Mouse (Mus musculus) frontal cortex, postnatal 10 days (tissue): ENCODE results near the gene Bmper.

Source experiments
- DNase-seq, 2 experiments: peaks; one replicate each; pipeline ENCODE4 v3.0.0; 2022; ENCODE audit warnings: low spot score in 2 of 2, mixed read lengths in 1 of 2

The Bmper gene

DNA sequence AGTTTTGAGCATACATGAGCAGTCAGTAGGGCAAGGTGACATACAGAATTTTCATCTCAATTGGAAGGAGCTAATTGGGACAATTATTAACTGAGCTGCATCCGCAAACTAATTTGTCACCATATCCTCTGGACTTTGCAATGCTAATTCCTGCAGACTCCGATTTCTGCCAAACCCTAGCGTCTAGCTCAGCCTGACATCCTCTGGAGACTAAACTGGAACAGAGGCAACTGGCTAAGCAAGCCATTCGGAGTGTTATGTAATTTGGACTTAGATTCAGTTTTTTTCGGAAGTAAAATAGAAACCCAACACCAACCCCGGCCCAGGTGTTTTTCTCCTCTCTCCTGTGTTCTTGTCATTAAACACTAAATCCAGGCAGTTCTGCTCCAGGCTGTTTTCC is 213.9 kb downstream of the Bmper start:
- DNase-seq: no peak

DNA sequence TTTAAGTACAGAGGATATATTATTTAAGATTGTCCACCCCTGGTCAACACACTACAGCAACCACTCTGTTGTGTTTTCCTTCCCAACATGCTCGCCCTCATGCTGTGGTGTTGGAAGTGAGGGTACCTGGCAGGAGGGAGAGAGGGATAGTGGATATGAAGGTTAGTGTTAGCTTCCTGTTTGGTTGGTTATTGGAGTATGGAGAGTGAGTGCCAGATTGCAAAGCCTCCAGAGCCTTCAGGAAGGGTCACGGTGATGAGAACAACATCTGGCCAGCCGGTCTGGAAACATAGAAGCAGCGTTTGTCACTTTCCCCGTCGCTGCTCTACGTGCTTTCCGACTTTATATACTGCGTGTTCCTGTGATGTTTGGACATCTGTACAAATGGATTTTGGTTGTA is 215.8 kb downstream of the Bmper start:
- no peak for DNase-seq

DNA sequence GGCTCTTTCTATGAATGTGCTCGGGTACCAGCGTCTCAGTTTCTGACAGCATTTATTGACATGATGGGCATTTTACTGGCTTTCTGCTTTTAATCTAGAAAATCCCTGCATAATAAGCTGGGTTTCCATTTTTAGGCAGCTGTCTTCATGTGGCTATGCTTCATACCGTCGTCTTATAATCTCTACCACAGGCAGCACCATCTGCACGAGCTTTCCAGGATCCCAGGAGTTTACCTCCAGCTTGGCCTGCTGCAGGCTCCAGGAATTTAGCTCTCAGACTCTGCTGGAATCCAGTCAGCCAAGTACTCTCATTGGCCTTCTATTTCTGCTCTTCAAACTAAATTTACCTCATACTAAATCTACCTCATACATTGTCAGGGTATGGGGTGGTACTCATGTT is 219.3 kb downstream of the Bmper start:
- DNase-seq: no peak

DNA sequence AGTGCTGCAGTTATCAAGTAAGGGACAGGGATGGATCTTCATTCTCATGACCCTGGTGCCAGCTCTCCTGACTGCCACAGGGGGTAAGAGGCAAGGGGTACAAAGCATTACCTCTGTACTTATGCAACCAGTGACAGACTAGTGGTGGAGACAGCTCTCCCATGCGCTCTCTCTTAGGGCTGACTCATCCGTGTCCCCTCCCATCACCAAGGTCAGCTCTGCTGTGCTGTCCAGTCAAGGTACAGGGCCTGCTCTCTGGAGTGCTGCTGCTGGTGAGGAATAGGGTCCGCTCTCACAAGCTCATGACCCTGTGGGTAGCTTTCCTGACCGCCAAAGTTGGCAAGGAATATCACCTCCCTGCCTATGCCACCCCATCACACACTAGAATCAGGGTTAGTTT is 222.1 kb downstream of the Bmper start:
- no peak for DNase-seq

DNA sequence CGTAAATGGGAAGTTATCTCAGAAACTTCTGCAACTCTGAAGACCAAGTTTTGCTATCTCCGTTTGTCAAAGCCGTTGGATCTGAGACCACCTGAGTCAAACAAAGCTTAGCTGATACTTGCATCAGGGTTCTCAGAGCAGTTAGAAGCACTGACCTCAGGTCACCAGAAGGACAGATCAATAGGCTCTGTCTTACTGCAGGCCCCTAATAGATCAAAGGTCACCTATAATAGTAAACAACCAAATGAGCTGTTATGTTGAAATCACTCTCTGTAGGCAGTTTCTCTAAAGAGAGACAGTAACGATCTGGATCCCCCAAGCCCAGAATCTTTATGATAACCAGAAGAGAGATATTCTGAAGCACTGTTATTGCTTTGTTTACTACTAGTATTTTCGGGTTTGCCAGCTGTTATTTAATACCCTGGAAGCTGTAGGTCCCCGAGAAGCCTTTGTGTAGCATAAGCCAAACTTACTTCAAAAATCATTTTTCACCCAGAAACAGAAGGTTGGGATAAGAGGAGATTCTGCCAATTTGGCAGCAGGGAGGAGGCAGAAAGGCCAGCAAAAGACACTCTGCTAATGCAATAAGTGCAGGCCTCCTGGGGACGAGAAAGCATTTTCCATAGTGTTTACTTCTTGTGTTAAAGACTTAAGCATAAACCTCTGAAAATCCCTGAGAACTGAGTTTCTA is 224.5 kb downstream of the Bmper start:
- DNase-seq: no peak

DNA sequence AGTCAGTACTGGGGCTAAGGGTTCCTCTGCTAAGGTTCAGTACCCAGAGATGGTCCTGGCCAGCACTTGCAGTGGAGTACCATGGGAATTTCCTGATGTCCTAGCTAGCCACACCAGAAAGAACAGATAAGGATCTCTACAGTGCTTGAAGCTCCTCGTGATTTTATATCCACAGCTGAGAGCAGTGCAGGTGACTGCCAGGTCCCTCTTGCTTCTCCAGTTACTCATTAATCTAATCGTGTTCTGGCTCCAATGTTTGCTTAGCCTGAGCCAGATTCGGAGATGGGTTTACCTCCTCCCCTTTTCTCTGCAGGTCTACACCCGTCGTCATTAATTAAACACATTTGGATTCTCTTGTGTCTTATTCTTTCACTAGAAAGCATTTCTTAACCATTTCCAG is 230.4 kb downstream of the Bmper start:
- DNase-seq: no peak

DNA sequence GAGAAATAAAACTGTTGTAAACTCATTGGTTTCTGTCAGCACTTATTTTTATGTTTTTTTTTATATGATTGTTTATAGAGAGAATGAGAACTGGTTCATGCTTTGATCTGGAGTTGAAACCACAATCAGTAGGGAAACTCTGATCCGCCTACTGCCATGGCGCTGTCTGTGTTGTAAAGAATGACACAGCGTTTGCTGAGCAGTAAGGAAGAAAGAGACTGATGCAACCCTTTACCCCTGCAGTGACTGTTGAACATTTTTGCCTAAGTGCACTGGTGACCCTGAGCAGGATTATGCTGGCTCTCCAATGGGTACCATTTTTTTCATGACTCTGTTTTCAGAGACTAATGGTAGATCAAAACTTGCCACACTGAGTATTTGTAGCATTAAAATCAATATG is 234.3 kb downstream of the Bmper start:
- DNase-seq: no peak

DNA sequence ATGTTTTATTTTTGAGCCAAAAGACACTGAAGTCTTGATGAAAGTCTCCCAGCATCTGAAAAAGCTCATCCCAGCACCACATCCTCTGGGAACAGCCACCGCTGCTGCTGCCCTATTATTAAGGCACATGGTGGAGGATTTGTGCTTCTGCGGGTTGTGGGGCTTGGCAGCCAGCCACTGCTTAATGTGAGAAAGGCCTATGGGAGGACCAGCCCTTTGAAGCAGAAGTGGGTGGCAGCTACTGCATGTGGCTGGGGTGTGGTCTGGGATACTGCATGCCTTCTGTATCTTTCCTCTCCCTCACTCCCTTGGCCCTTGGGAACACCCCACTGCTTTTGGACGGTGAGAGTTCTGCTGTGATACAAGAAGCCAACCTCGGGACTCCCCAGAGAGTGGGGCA is 237.8 kb downstream of the Bmper start:
- DNase-seq: peak; percentile 14 to 21

DNA sequence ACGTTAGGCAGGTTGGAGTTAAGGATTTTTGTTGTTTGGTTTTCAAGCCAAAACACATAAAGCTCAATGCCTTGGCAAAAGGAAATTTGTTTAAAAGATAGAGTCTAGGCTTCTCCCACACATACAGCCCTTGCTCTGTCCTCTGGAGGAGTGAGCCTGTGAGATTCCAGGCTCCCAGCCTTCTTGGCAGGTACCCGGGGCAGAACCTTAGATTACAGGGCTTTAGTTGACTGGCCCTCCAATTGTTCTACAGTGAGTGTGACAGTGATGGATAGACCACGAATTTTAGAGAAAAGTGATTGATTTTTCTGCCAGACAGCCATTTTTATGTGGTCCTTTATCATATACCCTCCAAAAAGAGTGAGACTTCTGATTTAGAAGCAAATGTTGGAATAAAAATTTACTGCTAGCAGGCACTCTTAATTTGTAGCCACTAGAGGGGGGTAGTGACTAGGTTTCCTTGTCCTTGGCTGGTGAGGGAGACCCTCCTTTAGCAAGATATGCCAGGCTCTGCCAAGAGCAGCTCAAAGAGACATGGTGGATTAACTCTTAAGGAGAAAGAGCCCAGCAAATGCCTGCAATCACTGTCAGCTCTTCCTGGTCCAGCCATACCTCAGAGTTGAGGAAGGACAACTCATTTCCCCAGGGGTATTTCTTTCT is 240.2 kb downstream of the Bmper start:
- DNase-seq: peak; percentile 50 to 53

DNA sequence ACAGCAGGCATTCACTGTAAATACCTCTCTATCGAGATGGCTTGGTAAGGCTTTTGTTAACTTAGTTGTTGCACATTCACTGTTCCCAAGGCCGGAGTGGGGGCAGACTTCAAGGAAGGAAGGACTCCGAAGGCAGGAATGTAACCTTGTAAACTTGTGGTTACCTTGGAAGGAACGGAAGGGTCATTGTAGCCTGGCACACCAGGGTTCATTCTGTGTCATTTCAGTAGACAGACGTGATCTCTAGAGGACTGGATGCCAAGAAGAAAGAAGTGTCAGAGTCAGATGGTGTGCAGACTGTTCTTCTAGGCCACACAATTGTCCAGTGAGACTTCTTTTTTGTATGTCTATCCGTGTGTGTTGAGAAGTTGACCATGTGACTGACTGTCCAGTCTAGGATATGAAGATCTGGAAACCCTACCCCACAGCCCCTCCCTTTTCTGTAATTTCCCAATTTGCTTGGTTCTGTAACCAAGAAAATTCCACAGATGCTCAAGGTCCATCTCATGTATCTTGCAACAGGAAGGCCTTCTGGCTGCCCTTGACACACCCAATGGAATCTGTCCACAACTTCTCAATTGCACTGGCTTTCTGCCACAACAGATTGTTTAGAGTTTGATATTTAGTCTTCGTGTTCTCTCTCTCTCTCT is 242.2 kb downstream of the Bmper start:
- DNase-seq: no peak

DNA sequence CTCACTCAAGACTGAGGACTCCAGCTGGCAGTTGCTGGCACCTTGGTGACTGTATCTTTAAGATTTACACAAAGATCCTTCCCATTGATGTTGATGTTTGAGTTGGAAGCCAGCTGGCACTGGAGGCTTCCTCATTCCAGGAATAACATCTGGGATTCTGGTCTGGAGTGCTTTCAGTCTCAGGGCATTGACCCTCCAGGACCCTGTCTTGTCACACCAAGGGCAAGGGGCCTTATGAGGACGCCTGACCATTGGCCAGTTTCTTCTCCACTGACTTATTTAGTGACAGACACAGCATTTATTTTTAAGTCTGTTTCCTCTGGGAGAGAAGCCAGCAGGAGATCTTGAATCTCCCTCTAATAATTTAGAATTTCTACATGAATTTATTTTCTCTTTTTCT is 247.0 kb downstream of the Bmper start:
- DNase-seq: no peak

DNA sequence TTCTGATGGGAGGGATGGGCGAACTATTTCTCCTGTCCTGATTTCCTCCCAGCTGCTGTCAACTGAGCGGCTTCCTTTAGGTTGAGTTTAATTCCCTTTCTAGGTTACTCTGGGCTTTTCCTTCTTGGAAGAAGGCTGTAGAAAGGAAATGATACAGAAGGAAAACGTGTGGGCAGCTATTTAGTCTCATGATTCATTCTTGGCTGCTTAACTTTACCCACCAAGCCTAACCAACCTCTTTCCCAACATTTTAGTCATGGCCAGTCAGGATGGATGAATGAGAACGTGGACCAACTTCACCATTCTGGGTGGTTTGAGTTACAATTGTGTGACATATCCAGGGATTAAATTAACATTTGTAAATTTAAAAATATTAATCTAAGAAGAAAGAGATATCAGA is 263.0 kb downstream of the Bmper start:
- no peak for DNase-seq

DNA sequence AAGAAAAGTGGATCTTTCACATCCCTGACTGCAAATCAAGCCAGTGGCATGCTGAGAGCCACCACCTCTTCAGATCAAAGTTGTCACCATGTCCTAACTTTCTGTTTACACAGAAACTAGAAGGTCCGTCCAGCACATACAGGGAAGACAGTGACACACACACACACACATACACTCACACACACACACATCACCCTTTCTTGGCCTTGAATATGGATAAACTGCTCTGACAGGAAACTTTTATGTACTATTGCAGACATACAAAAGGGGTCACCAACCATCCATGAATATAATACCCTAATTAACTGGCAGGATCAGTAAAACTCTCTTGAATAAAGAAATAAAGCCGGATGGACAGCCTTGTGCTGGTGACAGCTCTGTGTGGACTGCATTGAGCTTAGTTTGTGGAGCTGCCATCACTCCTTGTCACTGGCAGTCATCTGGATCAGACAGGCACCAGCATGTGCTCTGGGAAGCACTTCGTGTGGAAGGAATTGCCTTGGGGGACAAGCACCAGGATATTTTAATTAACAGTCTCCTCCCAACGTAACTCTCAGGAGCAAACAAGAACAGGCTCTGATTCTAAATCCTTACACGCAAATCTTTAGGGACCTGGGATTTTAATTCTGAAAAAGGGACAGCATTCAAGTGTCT is 264.0 kb downstream of the Bmper start:
- no peak for DNase-seq

DNA sequence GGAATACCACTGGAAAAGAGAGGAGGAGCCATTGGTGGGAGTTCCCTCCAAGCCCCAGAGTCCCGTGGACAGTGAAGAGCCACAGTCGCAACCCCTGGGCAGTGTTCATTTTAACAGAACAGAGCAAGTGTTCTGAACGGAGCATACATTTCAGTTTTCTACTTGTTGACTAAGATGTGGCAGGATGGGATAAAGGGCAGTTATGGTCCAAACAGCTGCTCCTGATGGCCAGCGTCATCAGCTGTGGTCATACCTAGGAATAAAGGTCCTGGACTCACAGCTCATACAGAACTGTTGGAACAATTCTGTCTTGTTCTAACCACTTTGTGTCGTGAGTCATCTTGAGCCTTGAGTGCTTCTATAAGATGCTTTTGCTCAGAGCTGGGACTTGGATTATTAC is 265.4 kb downstream of the Bmper start:
- DNase-seq: no peak

DNA sequence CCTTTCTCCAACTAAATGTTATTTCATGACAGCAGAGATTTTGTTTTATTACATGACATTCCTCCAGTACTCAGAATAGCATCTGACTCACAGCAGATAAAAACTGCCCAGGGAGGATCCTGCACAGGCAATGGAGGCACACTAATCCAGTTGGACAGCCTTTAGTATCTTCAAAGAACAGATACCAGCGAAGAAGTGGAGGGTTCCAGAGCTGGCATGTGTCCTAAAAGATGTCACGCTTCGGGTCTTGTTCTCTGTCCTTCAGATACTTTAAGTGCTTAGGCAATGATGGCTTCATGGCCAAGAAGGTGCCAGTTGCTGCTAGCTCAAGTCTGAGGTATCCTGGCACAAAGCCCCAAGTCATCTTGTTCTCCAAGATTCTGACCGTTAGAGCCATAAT is 272.5 kb downstream of the Bmper start:
- peak in 1 of 2 experiments; percentile 9 for DNase-seq

DNA sequence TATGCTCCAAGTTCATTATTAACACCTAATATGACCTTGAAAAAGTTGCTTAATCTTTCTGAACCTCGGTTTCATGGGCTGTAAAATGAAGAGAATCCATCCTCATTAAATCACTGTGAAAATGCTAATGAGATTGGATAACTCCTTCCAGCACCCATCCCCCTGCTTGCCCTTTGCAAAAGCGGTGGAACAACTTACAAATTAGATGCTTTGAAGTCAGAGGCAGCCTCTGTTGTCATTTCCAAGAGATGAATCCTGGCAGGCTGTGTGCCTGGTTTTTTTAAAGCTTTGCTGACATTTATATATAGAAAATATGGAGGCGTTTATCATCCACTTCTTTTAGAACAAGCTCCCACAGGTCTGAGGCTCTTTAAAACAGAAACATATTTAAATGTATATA is 274.8 kb downstream of the Bmper start:
- DNase-seq: peak; percentile 25 to 65

DNA sequence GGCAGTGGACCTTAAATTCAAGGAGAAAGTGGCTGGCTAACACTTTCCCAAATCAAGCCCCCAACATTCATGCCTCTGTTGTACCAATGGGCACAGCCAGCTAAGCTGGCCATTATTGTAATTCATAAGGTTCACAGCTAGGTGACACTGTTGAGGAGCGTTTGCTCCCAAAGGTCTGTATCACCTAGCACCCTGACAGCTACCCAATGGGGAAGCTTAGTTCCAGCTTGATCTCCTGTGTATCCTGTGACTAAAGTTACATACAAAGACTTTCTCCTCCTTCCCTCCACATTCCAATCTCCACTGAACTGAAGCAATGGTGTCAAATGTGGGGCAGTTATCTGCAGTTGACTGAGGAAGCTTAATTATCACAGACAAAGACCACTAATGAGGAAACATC is 311.0 kb downstream of the Bmper start:
- no peak for DNase-seq
